Mouse (Mus musculus): ENCODE results near the gene Abraxas2. TPM values are rescaled to one million over a fixed set of nuclear protein-coding genes. Genes with fewer than 3 reads are reported as not detected.

Gene Abraxas2
- total RNA-seq, 2 experiments from 2014 or later: 28.2 to 31.6 TPM

DNA sequence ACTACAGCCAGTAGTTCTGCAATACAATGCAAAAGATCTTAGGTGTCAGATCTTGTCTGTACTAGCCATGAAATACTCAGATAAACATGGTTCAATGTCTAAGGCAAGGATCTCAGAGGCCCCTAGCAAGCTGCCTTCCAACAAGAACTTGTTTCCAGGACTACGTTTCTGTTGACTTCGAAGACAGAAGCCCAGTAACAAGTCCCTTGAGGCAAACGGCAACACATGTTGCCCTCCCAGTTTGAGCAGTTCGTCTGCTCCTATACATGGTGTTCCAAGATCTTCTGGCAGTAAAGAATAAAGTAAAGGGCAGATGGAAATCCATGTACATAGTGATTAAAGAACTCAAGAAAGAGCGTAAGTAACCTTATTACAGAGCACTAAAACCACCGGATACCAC lies 5.7 kb upstream of the Abraxas2 start:
- no peak for DNase-seq (ENCODE audit: low spot score in 2 of 2)

DNA sequence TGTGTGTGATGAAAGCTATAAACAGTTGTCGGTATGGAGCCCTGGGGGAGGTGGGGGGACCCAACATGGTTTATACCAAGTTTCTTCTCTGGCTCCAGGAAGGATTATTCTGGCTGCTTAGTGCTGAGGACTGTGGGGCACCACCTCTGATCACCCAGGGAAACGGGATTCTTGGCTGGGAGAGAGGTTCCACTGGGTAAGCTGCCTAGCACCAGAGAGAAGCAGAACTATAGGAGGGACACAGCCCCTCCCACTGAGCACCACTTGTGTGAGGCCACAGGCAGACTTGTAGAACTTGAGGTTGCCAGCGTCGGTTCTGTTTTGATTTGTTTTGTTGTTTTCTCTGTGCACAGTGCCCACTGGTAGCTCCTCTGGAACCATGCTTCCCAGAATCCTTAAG lies 5.1 kb upstream of the Abraxas2 start:
- DNase-seq (ENCODE audit: low spot score in 2 of 2): peak; percentile 17 to 29

DNA sequence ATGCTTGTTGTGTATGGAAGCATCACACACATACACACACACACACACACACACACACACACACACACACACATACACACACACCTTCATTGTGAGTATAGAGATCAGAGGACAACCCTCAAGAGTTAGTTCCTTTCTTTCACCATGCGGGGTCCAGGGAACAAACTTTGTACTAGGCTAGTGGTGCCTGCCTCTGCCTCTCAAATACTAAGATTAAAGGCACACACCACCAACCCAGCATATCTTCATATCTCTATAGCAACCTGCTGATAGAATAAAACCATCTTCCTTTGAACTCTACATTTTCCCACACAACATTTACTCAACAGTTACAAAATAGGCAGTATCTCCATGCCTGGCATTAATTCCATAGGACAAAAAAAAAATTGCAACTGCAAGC lies 2.9 kb upstream of the Abraxas2 start:
- no peak for DNase-seq (ENCODE audit: low spot score in 2 of 2)

DNA sequence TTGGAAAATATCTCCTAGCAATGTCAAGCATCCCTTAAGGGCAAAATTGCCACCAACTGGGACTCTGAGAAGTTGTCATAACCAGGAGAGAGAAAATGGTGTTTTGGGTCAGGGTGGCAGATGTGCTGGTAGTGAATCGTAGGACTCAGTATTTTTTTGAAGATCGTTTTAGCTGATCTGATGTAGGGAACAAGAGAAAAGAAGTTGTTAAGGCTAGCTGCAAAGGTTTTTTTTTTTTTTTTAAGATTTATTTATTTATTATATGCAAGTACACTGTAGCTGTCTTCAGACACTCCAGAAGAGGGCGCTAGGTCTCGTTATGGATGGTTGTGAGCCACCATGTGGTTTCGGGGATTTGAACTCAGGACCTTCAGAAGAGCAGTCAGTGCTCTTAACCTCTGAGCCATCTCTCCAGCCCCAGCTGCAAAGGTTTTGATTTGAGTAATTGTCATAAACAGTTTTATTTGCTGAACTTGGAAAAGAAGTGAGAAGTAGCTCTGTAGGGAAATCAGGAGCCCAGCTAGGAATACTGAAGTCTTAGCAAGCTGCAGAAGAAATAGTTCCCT lies 899 bp upstream of the Abraxas2 start:
- DNase-seq (ENCODE audit: low spot score in 2 of 2): no peak

DNA sequence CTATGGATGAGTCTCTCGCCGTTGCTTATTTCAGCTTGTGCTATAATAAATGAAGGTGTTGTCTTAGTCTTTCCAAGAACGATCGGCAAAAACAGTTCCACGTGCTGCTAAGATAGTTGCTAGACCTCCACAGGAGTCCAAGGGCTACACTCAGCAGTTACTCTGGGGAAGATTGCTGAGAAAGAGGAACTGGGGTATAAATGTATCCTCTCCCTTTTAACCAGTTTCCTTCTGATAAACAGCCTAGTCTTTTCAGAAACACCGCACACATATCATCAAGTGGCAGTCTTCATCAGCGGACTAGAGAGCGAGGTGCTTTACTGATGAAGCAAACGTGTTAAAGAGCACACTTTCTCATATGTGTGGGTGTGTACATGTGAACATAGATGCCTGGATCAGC lies 7.3 kb downstream of the Abraxas2 start:
- no peak for DNase-seq (ENCODE audit: low spot score in 2 of 2)

DNA sequence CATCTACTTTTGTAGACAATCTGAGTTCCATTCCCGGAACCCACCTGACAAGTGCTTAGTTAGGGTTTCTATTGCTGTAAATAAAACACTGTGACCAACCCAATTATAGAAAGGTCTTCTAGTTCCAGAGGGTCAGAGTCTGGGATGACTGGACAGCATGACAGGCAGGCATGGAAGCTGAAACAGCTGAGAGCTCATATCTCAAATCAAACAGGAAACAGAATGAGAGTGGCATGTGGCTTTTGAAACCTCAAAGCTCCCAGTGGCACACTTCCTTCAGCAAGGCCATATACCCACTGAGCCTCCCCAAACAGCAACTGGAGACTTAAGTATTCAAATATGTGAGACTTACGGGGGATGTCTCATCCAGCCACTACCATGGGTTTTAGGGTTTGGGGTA lies 14.0 kb downstream of the Abraxas2 start:
- DNase-seq (ENCODE audit: low spot score in 2 of 2): no peak

DNA sequence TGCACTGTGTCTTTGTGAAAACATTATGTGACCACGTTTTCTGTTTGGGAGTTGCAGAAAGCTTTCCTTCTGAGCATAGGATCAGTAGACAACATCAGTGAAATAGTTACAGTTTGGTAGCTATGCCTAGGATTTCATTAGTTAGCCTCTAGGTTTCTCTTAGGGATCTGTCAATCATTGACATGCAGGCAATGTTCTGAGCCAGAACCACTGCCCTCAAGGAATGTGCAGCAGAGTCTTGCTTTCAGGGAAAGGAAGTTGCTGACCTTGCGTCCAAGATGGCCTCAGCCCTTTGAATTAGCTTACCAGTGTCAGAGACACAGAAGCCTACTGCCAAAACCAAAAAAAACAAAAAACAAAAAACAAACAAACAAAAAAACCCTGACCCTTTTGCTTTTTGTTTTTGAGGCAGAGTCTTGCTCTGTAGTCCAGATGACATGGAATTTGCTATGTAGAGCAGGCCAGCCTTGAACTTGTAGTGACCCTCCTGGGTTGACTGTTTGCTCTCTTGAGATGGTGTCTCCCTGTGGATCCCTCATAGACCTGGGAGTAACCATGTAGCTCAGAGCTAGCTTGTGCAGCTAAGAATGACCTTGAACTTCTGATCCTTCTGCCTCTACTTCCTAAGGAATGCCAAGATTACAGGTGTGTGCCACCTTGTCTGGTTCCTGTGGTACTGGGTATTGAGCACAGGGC lies 16.5 kb downstream of the Abraxas2 start:
- no peak for DNase-seq (ENCODE audit: low spot score in 2 of 2)

DNA sequence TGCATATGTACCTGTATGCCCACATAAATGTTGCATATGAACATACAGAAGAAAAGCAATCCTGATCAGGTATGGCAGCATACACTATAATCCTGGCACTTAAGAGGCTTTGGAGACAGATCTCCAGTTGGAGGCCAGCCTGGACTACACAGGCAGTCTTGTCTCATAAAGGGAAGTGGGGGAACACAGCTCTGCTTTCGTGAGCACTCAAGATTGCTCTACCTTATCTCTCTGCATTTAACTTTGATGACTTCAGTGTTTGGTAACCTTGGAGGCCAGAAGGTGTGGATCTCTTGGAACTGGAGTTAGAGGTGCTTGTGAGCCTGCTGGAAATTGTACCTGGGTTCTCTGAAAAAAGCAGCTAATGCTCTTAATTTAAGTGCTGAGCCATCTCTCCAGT lies 21.3 kb downstream of the Abraxas2 start:
- DNase-seq (ENCODE audit: low spot score in 2 of 2): no peak

DNA sequence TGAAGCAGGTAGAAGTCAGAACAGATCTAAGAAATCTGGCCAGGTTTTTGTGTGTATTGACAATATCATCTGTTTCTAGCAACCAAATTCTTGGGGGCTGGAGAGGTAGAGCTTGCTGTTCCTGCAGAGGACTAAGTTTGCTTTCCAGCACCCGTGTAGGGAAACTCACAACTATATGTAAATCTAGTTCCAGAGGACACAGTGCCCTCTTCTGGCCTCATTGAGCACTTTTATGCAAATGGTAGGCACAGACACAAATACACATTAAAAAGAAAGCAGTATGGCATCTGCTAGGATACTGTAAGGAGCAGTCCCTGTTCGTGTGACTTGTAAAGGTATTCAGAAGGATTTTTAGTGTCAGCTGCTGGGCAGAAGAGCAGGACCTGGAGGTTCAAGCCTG lies 23.3 kb downstream of the Abraxas2 start:
- no peak for DNase-seq (ENCODE audit: low spot score in 2 of 2)

DNA sequence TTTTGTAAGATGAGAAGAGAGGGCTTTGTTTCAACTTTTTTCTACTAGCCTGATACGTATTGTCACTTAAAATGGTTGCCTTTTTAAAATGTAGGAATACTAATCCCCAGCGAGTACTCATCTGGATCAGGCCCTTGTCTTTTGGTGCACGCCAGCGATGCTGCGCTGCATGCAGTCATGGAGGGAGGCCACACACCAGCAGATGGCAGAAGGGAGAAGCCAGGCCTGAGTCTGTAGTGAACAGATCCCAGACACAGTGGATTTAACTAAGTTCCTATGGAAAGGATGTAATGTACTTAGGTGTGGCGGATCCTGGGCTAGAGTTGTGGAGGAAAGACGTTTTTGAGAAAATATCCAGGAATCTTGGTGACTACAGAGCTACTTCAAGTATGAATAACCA lies 25.0 kb downstream of the Abraxas2 start:
- DNase-seq (ENCODE audit: low spot score in 2 of 2): peak in 1 of 2 experiments; percentile 43

DNA sequence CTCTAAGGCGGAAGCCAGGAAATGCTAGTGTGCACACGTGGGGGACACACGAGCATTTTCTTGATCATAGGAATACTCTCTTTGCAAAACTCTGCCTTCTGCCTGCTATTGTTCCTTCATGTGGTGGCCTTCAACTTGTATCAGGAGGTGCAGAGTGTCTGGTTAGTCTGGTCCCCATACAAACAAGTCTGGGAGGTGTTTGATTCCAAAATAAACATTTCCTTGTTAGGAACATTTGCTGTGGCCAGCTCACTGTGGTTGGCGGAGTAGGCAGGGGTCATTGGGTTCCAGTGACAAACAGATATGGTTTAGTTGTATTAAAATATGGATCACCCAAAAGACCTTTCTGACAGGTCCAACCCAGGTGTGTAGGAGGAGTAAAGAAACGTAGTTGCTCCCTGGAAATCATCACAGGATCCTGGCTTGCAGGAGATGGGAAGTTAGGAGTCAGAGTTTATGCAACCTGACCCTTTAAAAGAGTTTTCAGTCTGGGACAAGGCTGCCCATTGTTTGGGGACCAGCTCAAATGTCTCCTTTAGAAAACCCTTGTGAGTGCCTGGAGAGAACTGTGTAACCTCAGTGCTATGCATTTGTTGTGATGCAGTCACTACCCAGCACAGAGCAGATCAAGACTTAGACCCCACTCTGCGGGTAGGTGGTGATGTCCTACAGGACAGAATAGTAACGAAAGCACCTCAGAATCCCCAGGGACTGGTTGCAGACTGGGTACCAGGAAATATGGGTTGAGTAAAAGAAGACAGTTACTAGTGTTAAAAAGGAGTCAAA lies 28.2 kb downstream of the Abraxas2 start:
- no peak for DNase-seq (ENCODE audit: low spot score in 2 of 2)

DNA sequence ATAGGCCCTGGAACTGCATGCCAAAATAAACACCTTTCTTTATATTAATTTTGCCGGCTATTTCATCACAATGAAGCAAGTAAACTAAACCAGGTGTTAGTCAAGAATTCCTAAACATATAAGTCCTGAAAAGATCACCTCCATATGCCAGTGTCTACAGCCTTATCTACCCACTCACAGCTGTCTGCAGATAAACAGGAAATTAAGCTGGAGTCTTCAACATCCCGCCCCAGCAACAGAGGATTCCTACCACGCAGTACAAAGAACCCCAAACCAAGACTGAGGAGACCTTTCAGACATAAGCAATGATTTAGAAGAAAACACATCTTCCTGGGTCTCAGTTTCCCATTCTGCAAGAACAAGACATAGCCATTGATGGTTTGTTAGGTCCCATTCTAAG lies 29.0 kb downstream of the Abraxas2 start:
- no peak for DNase-seq (ENCODE audit: low spot score in 2 of 2)

DNA sequence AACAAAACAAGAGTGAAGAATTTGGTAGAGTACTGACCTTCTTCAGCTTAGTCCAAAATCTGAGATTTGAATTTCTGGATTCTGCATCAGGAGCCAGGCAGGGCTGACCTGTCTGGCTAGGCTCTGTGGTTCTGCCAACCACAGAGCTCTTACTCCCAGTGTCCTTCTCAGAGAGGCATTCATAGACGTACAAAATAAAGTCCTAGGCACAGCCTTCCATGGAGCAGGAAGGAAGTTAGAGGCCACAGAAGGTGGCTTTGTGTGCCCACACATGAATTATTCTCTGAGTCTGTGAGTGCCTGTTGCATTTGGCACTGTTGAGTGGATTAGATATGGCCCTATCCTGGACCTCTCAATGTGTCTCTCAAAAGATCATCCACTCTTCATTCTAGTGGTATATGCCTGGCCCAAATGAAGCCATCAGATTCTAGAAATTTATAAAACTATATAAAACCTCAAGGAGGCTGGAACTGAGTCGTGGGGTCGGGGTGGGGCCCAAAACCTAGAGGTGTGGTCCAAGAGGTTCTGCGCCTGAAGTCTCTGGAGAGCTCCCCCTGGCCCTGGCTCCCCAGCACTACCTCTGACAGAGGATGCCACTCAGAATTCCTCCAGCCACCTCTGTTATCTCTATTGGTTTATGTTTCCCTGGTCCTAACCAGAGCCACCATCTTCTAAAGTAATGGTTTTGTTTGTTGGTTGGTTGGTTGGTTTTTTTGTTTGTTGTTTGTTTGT lies 29.7 kb downstream of the Abraxas2 start:
- DNase-seq (ENCODE audit: low spot score in 2 of 2): no peak

DNA sequence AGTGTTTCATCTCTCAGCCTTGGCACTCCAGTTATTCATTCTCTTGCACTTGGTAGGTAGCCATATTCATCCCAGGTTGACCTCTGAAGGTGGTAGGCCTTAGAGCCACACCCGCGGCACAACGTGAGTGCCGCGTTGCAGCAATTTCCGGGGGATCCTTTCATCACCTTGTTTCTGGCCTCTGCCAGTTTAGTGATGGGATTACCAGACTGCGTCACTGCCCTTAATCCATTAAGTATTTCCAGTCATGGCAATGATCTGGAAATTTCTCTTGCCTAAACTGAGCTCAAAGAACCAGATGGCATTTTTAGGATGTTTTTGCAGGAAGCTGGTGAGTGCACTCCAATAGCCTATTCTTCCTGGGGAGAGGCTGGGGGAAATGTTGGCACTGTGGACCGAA lies 30.7 kb downstream of the Abraxas2 start:
- DNase-seq (ENCODE audit: low spot score in 2 of 2): no peak

DNA sequence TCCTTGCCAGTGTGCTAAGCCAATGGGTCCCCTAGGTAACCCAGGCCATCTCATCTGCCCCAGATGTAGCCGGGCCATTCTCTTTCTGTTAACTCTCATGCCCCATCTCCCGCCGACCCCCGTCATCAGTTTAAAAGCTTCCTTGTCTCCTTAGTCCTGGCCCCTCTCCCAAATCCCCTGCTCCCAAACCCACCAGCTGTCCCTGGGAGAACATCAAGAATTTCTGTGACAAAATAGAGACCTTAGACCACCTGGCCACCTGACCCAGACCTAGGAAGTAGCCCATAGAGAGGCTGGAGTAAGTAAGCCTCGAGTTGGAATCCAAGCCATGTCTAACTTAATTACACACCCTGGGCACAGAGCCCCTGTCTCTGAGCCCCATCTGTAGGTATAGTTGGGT lies 31.2 kb downstream of the Abraxas2 start:
- DNase-seq (ENCODE audit: low spot score in 2 of 2): no peak

DNA sequence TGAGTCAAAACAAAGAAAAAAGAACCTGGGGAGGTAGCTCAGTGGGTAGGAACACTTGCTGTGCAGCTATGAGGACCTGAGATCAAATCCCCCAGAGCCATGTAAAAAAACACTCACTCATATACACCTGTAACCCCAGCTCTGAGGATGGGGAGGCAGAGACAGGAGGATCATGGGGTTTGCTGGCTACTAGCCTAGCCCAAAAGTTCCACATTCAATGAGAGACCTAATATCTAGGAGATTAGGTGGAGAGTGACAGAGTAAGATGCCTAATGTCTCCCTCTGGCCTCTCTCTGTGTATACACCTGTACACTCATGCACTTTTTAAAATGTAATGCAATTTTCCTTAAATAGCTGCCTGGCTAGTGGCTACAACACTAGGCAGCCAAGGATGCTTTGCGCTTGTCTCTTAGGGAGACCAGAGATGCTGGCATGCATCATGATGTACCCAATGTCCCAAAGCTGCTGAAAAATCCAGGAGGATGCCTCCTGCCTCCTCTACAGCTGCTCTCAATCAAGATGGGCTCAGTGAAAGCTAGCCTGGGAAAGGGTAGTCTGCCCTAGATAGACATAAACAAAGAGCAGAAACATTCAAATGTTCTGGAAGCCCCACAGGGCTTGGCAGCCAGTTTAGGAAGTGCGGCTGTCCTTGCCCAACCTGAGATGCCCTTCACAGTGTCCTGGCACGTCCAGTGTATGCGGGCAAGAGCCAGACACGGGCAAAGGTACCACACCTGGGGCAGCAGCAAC lies 32.7 kb downstream of the Abraxas2 start:
- no peak for DNase-seq (ENCODE audit: low spot score in 2 of 2)

DNA sequence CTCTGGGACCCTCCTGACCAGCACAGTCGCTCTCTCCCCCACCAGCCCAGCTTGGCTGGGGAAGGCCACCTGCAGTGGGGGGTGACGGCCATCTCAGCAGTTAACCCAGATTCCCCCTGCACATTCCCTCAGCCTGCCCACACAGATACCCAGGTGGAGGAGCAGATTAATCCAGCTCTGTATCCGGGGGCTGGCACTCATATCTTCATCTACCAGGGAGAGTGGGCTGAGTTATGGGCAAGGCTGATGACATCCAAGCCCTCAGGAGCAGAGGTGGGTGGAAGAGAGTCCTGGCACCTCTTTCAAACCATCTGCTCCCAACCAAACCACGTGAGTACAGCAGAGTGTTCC lies 33.3 kb downstream of the Abraxas2 start:
- no peak for DNase-seq (ENCODE audit: low spot score in 2 of 2)

DNA sequence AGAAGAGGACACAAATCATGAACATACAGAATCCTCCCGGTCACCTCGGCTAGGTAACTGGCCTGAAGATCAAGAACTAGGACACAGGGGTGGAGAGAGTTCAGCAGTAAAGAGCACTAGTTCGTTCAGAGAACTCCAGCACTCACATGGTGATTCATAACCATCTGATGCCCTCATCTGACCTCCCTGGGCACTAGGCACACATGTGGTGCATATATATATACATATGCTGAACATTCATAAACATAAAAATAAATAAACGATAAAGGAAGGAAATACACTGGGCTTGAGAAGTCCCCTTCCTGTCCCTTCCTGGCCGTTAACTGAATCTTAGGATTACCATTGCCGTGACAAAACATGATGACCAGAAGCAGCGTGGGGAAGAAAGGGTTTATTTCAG lies 33.8 kb downstream of the Abraxas2 start:
- DNase-seq (ENCODE audit: low spot score in 2 of 2): no peak

DNA sequence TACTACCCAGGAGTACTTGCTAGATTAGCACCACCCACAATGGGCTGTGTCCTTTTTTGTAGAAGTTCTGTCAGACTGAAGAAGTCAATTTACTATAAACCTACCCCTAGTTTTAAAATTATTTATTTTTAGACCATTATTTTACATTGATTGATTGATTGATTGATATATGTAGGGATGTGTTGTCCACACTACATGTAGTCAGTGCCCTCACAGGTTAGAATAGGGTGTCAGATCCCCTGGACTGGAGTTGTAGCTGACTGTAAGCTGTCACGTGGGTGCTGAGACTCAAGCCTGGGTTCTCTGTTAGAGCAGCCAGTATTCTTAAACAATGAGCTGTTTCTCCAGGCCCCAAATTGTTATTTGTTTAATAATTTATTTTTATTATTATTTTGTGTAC lies 34.3 kb downstream of the Abraxas2 start:
- DNase-seq (ENCODE audit: low spot score in 2 of 2): no peak

DNA sequence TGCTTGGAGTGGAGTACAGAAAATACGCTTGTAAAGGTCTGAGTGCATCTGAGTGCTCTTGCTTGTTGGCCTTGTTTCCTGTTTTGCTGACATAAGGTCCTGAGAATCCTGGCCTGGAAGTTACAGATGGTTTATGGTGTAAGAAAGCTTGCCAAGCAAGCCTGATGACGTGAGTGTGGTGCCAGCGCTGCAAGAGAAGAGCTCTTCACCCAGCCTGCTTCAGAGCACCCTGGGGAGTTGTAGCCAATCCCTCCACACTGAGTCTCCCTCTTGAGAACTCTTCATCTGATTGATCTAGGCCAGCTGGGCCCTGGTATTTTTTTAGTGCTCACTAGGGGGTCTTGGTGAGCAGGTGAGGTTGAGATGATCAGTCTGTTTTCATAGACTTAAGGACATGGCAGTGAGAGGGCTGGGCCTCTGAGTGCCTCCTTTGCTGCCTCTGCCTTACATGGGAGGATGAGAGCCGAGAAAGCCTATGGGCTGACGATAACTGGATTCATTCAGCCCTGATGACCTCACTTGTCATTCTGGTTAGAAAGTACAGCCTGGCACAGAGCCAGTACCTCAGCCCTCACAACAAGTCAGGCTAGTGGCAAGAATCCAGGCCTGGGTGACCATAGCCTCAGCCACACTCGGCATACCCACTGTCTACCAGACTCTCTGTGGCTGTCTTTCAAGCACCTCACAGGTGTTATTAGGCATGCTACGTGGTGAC lies 36.0 kb downstream of the Abraxas2 start:
- DNase-seq (ENCODE audit: low spot score in 2 of 2): peak in 1 of 2 experiments; percentile 25

Data from layer of hippocampus, postnatal 10 days (tissue).